Mouse (Mus musculus): Measurements from ENCODE around the gene Tbccd1.

Tbccd1 gene

DNA sequence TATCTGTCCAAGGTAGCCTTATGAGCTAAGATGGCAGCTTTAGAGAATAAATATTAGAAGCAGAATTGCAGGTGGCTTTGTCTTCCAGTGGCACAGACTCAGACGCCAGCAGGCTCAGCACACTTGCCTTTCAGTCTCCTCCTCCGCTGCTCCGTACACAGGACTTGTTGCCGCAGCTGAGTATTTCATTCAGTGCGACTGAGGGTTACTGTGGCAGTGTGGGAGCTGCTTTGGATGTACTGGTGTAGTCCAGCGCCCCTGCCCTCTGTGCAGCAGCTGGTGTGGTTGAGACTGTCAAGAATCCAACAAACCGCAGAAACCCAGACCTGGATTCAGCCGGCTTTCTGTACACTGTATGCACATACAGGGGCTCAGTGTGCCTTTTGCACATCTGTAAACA, 14.9 kb upstream of the Tbccd1 start:
- DNase-seq (ENCODE audit: low spot score): no peak

DNA sequence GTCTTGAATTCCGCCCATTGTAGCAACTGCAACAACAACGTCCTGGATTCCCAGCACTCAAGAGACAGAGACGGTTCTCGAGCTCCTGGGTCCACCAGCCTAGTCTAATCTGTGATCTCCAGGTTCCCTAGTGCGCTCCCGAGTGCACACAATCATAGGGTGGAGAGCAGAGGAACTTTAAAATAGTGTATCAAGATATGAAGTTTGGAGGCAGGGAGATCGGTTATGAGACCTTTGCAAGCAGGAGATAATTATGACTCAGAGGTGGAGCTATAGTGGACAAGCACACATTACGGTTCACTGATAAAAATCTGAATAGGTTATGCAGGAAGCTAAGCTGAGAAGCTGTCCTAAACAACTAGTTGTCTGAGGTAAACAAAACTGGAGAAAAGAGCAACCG, 696 bp downstream of the Tbccd1 start:
- no peak for DNase-seq (ENCODE audit: low spot score)

DNA sequence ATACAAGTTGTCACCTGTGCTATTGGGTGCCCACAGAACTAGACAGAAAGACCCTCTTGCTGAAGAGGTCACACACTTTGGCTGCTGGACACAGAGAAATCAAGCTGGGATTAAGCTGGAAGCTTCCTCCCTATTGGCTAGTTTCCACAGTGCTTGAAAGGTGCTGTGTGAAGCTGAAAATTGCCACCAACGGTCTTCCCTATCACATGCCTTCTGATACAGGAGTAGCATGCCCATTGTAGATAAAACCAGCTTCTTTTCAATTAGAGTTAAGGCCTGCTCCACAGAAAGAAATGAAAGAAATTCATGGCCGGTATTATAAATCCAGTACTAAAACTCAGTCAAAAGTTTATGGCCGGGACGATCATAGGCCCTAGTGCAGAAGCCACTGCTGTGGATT, 4.8 kb downstream of the Tbccd1 start:
- no peak for DNase-seq (ENCODE audit: low spot score)

DNA sequence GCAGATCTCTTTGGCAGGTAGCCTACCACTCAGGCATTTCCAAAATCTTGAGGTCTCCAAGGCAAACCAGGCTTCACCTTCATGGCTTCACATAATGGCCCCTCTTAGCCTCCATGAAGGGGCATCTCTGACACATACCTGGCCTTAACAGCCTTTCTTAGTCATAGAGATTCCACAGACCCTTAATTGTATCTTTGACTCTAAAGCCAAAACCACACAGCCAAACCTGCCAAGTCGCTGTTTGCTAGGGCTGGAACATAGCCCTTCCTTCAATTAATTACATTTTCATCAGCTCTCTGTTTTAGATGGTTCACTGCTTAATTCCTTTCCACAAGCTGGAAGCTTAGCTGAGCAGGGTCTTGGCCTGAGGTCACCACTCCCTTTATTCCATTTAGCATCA, 9.1 kb downstream of the Tbccd1 start:
- peak; percentile 37 for DNase-seq (ENCODE audit: low spot score)

DNA sequence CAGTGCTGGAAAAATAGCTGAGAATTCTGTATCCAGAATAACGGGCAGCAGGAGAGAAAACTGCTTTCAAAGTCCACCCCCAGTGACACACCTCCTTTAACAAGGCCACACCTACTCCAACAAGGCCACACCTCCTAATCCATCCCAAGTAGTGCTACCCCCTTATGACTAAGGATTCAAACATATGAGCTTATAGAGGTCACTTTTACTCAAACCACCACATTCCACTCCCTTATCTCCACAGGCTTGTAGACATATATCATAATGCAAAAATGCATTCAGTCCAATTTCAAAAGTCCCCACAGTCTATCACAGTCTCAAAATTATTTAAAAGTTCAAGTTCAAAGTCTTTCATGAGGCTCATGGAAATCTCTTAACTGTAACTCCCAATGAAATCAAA, 9.8 kb downstream of the Tbccd1 start:
- DNase-seq (ENCODE audit: low spot score): no peak

DNA sequence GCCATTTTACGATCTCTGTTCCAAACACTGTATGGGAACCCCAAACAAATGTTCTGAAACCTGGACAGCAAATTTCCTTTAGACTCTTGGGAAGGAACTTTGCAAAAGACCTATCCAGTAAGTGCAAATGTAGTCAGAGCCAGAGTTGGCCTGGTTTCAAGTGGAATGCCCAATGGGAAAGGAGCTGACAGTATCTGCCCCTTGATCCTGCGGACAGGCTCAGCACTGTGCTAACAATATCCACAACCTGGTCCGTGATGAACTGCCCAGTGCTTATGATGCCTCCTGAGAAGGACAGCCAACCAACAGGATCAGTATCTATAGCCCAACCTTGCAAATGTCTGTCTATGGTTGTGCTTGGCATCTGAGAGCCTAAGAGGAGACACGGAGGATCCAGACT, 12.0 kb downstream of the Tbccd1 start:
- DNase-seq (ENCODE audit: low spot score): peak; percentile 19

DNA sequence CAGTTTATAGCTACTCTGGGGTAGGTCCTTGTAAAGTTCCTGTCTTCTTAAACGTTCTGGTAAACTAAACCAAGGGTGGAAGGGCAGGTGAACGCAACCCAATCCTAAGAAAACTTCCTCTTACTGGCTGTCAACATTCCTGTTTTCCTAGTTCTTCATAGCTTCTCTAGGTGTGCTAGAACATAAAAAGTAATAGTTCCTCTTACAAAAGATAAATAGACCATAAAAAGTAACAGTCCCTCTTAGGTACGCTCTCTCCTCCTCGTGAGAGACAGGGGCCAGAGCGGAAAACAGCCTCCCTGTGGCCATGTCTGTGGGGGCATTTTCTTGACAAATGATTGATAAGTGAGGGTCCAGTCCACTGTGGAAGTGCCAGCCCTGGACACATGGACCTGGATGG, 12.6 kb downstream of the Tbccd1 start:
- DNase-seq (ENCODE audit: low spot score): no peak

DNA sequence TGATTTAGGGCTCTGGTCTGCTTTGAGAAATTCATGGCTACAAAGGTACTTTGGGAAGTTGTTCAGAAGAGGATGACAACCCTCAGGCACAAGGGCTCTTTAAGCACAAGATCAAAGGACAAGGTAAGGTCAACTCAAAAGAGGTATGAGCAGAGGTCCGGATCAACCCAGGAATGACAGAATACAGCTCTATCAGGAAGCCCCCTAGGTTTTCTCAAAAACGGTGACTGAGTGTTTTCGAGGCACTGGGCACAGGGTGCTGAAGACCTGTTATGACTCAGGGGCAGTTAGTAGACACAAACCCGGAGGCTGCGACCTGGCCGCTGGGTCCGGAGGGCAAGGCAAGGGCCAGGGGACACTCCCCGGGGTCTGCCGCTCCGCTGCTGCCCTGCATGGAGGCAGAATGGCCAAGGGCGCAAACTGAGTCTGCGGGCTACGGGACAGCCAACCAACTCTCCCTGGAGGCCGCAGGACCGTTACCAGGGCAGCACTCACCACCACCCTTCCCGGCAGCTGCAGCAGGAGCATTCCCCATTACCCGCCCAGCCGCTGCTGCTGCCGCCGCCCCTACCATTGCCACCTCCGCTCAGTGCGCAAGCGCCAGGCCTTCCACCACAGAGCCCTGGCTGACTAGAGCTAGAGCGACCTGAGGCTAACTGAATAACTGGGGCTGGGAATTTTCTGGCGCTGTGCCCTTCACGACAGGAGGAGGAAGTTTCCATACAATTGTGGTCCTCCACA, 13.2 kb downstream of the Tbccd1 start:
- DNase-seq (ENCODE audit: low spot score): no peak

DNA sequence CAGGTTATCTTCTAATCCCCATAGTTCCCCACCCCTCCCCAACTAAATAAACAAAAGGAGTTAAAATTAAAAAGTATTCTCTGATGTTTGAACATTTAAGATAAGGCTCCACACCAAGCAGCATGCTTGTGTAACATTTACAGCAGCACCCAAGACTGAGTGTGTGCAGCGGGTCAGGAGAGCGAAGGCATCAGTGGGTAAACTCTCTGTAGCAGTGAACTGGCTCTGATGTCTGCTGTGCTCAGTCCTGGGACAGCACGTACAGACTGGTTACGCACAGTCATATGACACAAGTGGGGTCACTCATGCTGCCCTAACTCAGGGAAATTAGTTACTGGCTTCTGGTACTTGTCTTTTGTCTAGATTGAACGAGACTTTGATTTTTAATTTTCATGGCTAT, 14.6 kb downstream of the Tbccd1 start:
- no peak for DNase-seq (ENCODE audit: low spot score)

DNA sequence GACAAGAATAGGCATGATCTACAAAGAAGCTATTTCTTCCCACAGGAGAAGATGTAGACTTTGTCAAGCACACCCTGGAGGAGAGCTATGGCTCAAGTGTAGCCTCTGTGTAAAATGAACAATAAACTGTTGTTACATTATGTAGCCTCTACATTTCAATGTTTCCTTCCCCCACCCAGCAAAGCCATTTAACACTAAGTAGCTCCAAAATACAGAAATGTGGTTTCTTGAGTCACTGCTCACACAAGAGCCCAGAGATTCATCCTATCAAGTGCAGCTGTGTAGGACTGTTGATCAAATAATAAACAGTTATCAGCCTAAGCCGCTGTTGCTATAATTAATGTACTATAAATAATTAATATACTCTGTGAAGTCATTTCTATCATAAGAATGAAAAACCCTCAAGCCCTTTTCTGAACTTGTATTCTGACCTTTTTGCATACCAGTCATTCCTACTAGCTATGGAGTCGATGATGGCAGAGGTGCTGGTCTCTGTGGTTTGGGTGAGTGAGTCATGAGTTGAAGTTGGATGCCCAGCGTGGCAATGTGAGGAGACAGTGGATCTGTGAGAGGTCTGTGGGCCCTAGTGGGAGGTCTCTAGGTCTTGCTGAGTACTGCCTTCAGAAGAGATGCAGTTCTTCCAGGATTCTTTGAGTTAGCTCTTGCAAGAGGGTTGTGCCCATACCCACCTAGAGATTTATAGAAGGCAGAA, 18.2 kb downstream of the Tbccd1 start:
- DNase-seq (ENCODE audit: low spot score): no peak

DNA sequence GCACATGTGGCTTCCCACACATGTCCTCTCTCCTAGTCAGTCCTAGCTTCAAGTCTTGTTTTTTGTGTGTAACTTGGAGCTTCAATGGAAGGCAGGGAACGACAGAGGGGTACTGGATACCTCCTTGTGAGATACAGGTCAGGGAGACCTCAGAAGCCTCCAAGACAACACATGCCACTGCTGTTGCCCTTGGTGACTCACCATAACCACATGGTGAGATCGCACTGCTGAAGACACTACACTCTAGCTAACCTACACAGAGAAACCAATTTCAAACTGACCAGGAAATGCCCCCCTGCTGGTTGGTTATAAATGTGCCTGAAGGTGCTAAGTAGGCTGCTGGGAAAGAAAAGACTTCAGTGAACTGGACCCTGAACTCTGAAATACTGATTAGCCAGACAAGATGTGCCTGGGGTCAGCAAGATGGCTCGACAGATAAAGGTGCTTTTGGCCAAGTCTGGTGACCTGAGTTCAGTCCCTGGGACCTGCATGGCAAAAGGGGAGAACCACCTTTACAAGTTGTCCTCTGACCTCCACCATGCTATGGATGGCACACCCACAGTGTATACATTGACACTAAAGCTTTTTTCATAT, 24.4 kb downstream of the Tbccd1 start:
- no peak for DNase-seq (ENCODE audit: low spot score)

DNA sequence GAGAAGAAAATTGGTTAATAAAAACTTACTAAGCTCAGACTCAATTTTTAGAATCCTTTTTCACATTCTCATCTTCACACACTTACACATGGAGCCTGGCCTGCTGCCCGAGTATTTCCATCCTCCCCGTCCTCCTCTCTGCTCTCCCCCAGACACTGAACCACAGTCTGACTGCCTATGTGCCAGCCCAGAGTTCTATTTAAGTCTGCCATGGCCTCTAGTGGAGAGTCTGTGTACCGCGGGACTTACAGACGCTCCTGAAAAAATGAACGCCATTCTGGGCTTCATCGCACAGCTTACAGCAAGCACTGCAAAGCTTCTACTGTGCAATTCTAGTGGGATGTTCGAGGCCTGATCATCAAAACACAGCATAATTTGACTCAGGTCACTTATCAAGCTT, 36.7 kb downstream of the Tbccd1 start:
- no peak for DNase-seq (ENCODE audit: low spot score)

DNA sequence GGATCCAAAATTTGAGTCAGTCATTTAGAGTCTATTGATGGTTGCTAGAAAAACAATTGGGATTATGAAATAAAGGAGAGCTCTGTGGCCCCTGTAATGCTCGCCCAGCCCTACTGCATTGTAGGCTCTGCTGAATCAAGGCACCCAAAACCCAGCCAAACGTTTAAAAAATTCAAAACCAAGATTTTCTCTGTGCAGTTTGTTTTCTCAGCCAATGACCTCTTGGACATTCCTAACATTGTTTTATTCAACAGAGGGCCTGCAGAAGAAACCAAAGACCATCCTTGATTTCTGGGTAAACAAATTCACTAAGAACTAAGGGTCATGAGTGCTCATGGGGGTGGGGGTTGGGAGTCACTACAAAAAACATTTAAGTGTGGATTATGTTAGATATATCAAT, 46.0 kb downstream of the Tbccd1 start, which contains the start of gene Crygs:
TSS of gene Crygs (minus strand) at position 101 of the 400 bp plus-strand sequence.
- no peak for DNase-seq (ENCODE audit: low spot score)

DNA sequence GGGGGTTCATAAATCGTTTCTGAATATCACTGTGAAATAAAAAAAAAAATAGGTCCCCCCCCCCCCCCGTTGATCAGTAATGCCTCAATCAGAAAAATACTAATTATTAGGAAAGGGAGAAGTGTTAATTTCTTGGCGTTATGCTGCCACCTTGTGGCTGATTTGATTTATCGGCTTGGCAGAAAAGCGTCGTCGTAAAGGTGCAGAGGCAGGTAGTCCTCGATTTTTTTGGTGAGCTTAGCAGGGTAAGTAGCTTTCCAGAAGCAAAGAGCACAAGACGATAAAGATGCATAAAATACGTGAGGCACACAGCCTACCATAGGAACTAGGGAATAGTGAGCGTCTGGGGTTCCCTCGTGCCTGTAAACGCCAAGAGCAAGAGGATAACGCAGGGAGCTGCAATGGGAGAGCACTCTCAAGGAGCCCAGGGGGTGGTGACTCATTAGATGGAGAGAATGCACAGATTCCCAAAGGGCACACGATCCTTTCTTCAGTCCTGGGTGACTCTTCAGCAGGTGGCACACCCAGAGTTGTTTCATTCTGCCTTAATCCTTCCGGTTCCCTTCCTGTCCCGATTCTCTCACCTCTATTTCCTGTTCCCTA, 49.9 kb downstream of the Tbccd1 start:
- DNase-seq (ENCODE audit: low spot score): peak; percentile 76

DNA sequence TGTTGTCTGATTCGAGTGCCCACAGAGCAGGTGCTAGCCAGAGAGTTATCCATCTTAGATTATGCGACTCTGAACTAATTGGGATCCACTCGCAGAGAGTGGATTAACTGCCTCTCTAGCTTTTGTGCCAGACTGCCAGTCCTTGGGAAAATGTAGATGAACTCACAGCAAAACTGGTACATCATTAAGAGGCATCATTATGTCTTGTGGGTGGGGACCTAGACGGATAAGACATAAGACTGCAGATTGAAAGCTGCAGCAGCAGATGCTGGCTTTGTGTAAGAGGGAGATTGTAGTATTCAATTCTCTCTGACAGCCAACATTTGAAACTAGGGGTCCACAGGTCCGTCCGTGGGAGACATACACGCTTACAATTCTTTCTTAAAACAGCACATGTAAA, 54.7 kb downstream of the Tbccd1 start:
- no peak for DNase-seq (ENCODE audit: low spot score)

DNA sequence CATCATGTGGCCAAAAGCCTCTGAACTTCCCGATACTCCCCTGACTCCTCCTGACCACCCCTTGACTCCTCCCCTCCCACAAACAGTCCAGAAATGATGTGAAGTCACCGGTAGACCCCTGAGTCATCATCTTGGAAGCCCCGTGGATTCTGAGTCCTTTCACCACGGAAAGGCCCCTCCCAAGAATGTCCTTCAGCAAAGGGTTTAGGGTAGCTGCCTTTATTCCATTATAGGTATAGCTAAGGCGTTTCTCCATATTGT, 56.7 kb downstream of the Tbccd1 start:
- DNase-seq (ENCODE audit: low spot score): no peak

DNA sequence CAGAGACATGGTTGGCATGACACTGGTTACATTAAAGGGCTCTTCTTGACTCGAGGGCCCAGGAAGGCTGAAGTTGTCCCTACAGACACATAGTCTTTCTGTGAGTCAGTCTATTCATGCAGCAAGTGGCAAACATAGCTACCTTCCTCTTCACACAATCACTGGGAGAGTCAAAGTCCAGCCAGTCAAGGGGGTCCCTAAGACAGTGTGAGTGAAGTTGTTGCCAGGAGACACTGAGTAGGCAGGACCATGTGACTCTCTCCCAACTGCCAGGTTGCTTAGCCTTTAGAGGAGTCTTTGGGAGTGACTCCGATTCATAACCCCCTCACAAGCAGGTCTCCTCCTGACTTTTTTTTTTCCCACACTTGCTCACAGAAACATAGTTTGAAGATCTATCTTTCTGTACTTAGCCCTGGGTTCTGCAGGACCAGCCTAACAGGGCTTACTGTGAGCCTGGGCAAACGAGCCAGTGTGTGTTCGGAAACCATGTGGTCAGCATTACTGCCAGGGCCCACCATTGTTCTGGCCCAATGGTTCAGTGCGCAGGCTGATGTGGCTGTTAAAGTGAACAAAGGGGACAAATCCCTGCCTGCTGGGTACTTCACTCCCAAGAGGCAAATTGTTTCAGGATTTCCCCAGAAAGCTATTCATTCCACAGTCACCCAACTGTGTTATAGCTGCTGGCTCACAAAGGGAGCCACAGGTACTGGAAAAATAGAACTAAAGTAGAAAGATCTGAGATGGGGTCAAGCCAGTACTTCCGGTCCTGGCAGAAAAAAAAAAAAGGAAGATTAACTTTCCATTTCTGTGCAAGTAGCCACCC, 57.2 kb downstream of the Tbccd1 start:
- DNase-seq (ENCODE audit: low spot score): no peak

DNA sequence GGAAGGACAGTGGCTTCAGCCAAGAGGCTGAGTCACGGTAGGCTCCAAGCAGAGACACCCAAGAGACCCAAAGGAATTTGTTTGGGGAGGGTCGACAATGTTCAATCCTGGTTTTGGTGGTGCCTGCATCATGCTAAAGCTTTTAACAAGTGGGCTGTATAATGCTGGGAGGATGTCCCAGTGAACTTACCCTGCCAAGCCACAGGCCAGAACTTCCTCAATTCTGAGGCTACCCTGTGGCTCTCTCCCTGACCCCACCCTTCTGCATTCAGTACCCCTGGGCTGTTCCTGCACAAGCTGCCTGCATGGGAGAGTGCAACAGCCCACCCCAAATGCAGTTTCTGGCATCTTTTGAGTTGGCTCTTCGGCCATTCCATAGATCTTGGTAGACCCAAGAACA, 58.9 kb downstream of the Tbccd1 start:
- DNase-seq (ENCODE audit: low spot score): no peak

DNA sequence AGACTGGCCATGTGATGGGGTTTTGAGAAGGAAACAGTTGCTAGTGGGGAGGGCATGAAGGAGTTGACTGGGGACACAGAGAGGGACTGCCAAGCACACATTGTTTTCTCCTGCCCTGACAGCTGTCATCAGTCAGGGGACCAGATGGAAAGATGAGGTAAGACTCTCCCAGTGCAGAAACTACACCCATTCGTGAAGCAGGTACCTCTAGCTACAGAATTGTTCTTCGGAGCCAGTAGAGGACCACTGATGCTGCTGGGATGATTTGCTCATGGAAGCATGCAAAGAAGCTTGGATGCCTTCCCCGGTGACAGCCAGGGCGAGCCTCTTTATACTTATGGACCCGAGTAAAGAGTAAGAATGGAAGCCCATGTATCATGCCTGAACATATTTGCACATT, 59.9 kb downstream of the Tbccd1 start:
- no peak for DNase-seq (ENCODE audit: low spot score)

DNA sequence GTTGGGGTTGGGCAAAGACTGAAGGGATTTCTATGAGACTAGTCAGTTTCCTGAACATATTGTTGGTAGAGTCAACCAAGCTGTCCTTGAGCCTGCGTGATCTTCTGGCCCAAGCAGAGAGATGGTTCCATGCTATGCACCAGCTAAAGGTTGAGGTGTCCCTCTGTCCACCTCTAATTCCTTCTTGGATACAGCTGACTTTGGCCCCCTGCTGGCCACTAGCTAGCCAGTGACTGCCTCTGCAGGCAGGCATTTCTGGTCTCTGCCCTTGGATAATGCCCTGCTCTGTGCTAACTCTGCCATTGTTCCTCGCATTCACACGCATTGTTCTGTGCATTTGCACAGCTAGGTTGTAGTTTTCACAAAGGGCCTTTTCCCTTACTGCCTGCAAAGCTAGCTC, 62.0 kb downstream of the Tbccd1 start:
- DNase-seq (ENCODE audit: low spot score): peak; percentile 45

DNA sequence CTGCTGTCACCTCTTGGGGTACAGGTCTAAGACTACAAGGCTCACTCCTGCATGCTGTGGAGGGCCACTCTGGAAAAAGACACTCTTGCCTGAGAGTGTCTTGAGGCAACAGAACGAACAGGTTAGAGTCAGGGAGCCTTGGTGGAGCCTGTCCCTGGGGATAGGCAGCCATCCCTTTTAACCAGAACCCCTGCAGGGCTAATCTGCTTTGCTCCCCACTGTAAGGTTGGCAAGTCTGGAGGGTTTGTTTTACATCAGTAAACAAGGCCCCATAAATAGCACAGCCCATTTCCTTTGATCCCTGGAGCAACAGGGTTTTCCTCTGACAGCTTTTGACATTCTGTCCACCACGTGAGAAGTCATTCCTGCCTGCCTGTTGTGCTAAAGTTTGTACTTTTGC, 66.2 kb downstream of the Tbccd1 start:
- DNase-seq (ENCODE audit: low spot score): peak; percentile 57

DNA sequence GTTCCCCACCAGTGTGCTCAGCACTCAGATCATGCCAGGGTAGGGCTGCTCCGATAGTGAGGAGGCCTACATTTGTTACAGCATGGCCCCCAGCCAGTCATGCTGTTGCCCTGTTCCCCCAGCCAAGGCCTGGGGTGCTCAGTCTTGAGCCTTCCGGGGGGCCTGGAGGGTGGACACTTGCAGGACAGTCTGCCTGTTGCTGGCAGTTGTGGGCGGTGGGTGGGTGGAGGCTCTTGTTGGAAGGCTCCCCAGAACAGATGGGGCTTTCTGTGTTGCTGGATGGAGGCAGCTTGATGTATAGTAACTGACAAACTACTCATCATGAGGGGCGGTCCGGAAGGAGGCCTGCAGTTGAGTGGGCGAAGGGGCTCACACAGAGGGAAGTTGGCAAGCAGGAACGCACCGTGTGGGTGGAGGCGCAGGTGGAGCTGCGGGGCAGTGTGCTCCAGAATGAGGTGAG, 67.5 kb downstream of the Tbccd1 start:
- DNase-seq (ENCODE audit: low spot score): no peak
